Mouse (Mus musculus) MN1 (cell line): Measurements from ENCODE around the gene Fkbp6.

ENCODE experiments used
- DNase-seq: peaks from one replicate; pipeline ENCODE4 v3.0.0-alpha.2; 2016; ENCODE audit warnings: low spot score

Gene Fkbp6

GRCm38 (mm10) chr5:135349862-135350261 is at the start of gene Fkbp6:
Fkbp6 (minus strand) TSS chr5:135350044.
- no peak for DNase-seq

- DNase-seq, result no peak
Measured at GRCm38 (mm10) chr5:135399382-135399781, 49.5 kb upstream of the Fkbp6 start.

GRCm38 (mm10) chr5:135395826-135396225 is 46.0 kb upstream of the Fkbp6 start:
- DNase-seq, result peak; percentile 51

GRCm38 (mm10) chr5:135394004-135394823 is 44.4 kb upstream of the Fkbp6 start, which contains the start of gene Pom121:
Pom121 (minus strand) TSS chr5:135394546.
- DNase-seq, result peak; percentile 97

- peak; percentile 45 for DNase-seq
Measured at GRCm38 (mm10) chr5:135383771-135384170, 33.9 kb upstream of the Fkbp6 start.

- no peak for DNase-seq
Measured at GRCm38 (mm10) chr5:135382746-135383145, 32.9 kb upstream of the Fkbp6 start.

GRCm38 (mm10) chr5:135381356-135381925 is 31.6 kb upstream of the Fkbp6 start:
- no peak for DNase-seq

GRCm38 (mm10) chr5:135380681-135381080 is 30.8 kb upstream of the Fkbp6 start:
- no peak for DNase-seq

GRCm38 (mm10) chr5:135376341-135376740 is 26.5 kb upstream of the Fkbp6 start:
- DNase-seq, result no peak

GRCm38 (mm10) chr5:135375167-135375566 is 25.3 kb upstream of the Fkbp6 start:
- DNase-seq, result peak; percentile 87

GRCm38 (mm10) chr5:135373601-135374000 is 23.8 kb upstream of the Fkbp6 start:
- DNase-seq, result no peak

GRCm38 (mm10) chr5:135371195-135371594 is 21.4 kb upstream of the Fkbp6 start:
- no peak for DNase-seq

GRCm38 (mm10) chr5:135369787-135370654 is 20.2 kb upstream of the Fkbp6 start, which contains the start of gene Nsun5:
Nsun5 (plus strand) TSS chr5:135369953.
- peak; percentile 100 for DNase-seq

- peak; percentile 44 for DNase-seq
Measured at GRCm38 (mm10) chr5:135369196-135369595, 19.4 kb upstream of the Fkbp6 start.

GRCm38 (mm10) chr5:135368312-135368711 is 18.5 kb upstream of the Fkbp6 start:
- DNase-seq, result no peak

- peak; percentile 52 for DNase-seq
Measured at GRCm38 (mm10) chr5:135367841-135368240, 18.0 kb upstream of the Fkbp6 start.

- peak; percentile 69 for DNase-seq
Measured at GRCm38 (mm10) chr5:135363540-135363939, 13.7 kb upstream of the Fkbp6 start.

- no peak for DNase-seq
Measured at GRCm38 (mm10) chr5:135362572-135362971, 12.7 kb upstream of the Fkbp6 start.

GRCm38 (mm10) chr5:135359772-135360171 is 9.9 kb upstream of the Fkbp6 start:
- DNase-seq, result no peak

GRCm38 (mm10) chr5:135357556-135357955 is 7.7 kb upstream of the Fkbp6 start:
- DNase-seq, result no peak

- DNase-seq, result peak; percentile 54
Measured at GRCm38 (mm10) chr5:135356090-135356489, 6.2 kb upstream of the Fkbp6 start.

- DNase-seq, result no peak
Measured at GRCm38 (mm10) chr5:135353564-135353963, 3.7 kb upstream of the Fkbp6 start.
